Mouse (Mus musculus): ENCODE results near the gene Lpcat2b. TPM values are rescaled to one million over a fixed set of nuclear protein-coding genes. Genes with fewer than 3 reads are reported as not detected.
A peak's percentile ranks its signal among the peaks of the same experiment; 100 is the strongest.

Lpcat2b gene
- polyA plus RNA-seq, 1 experiment from 2014 or later: not detected

GRCm38 (mm10) chr5:107448784-107449183 is 17.4 kb downstream of the Lpcat2b start:
- ATAC-seq (ENCODE audit: insufficient number of reproducible peaks, low FRiP score): no peak
- Histone ChIP-seq H3K27me3 (replicated peaks) (no peaks in the 10 kb centered on the region), H3K27ac (ENCODE audit: poor library complexity, severe bottlenecking) (no peak overlapping the region), H3K9ac (no peak overlapping the region), H3K4me1 (replicated peaks) (no peaks in the 10 kb centered on the region), H3K9me3 (replicated peaks) (no peaks in the 10 kb centered on the region), H3K4me3 (no peak overlapping the region), H3K36me3 (peaks cover 11% of the 10 kb centered on the region), H3K4me2 (no peak overlapping the region)
- 84% methylated on average over 4 of the region's 4 CpGs for WGBS

- Histone ChIP-seq H3K27me3 (replicated peaks) (no peaks in the 10 kb centered on the region), H3K9me3 (replicated peaks) (no peaks in the 10 kb centered on the region), H3K27ac (ENCODE audit: poor library complexity, severe bottlenecking) (no peak overlapping the region), H3K4me2 (no peak overlapping the region), H3K36me3 (peaks cover 11% of the 10 kb centered on the region), H3K9ac (no peak overlapping the region), H3K4me3 (no peak overlapping the region), H3K4me1 (replicated peaks) (no peaks in the 10 kb centered on the region)
- no peak for ATAC-seq (ENCODE audit: insufficient number of reproducible peaks, low FRiP score)
- 84% methylated on average over 5 of the region's 5 CpGs for WGBS
Measured at GRCm38 (mm10) chr5:107449620-107450019, 18.3 kb downstream of the Lpcat2b start.

GRCm38 (mm10) chr5:107450299-107450698 is 18.9 kb downstream of the Lpcat2b start:
- H3K36me3 ChIP-seq: peaks cover 11% of the 10 kb centered on the region
- no peaks in the 10 kb centered on the region for H3K9me3 ChIP-seq (replicated peaks)
- no peak overlapping the region for H3K4me3 ChIP-seq
- ATAC-seq (ENCODE audit: insufficient number of reproducible peaks, low FRiP score): no peak
- no peaks in the 10 kb centered on the region for H3K27me3 ChIP-seq (replicated peaks)
- H3K9ac ChIP-seq: no peak overlapping the region
- no peak overlapping the region for H3K4me2 ChIP-seq
- 87% methylated on average over 5 of the region's 5 CpGs for WGBS
- H3K4me1 ChIP-seq (replicated peaks): no peaks in the 10 kb centered on the region
- no peak overlapping the region for H3K27ac ChIP-seq (ENCODE audit: poor library complexity, severe bottlenecking)

- Histone ChIP-seq H3K36me3 (no peaks in the 10 kb centered on the region), H3K9ac (no peak overlapping the region), H3K27ac (ENCODE audit: poor library complexity, severe bottlenecking) (no peak overlapping the region), H3K9me3 (replicated peaks) (no peaks in the 10 kb centered on the region), H3K27me3 (replicated peaks) (no peaks in the 10 kb centered on the region), H3K4me1 (replicated peaks) (peaks cover 11% of the 10 kb centered on the region), H3K4me2 (no peak overlapping the region), H3K4me3 (no peak overlapping the region)
- ATAC-seq (ENCODE audit: insufficient number of reproducible peaks, low FRiP score): no peak
- WGBS: 79% methylated on average over 4 of the region's 4 CpGs
Measured at GRCm38 (mm10) chr5:107462147-107463076, 31.1 kb downstream of the Lpcat2b start.

GRCm38 (mm10) chr5:107466501-107466900 is 35.2 kb downstream of the Lpcat2b start:
- Histone ChIP-seq H3K27ac (ENCODE audit: poor library complexity, severe bottlenecking) (peak overlapping the region; percentile 68), H3K4me3 (no peak overlapping the region), H3K9me3 (replicated peaks) (no peaks in the 10 kb centered on the region), H3K27me3 (replicated peaks) (no peaks in the 10 kb centered on the region), H3K9ac (no peak overlapping the region), H3K36me3 (no peaks in the 10 kb centered on the region), H3K4me2 (peak overlapping the region; percentile 38; the same call in 1 of the 2 replicates), H3K4me1 (replicated peaks) (peaks cover 16% of the 10 kb centered on the region)
- 21% methylated on average over 5 of the region's 5 CpGs for WGBS
- no peak for ATAC-seq (ENCODE audit: insufficient number of reproducible peaks, low FRiP score)

- H3K9me3 ChIP-seq (replicated peaks): no peaks in the 10 kb centered on the region
- H3K36me3 ChIP-seq: no peaks in the 10 kb centered on the region
- peaks cover 16% of the 10 kb centered on the region for H3K4me1 ChIP-seq (replicated peaks)
- 54% methylated on average over 4 of the region's 4 CpGs for WGBS
- H3K27me3 ChIP-seq (replicated peaks): no peaks in the 10 kb centered on the region
- ATAC-seq (ENCODE audit: insufficient number of reproducible peaks, low FRiP score): no peak
- H3K4me2 ChIP-seq: peak overlapping the region; percentile 38
- H3K9ac ChIP-seq: 0 out of 2 replicates have a peak overlapping the region, but pooled peaks have one; percentile 7
- peak overlapping the region; percentile 68 for H3K27ac ChIP-seq (ENCODE audit: poor library complexity, severe bottlenecking)
- no peak overlapping the region for H3K4me3 ChIP-seq
Measured at GRCm38 (mm10) chr5:107467098-107467497, 35.7 kb downstream of the Lpcat2b start.

- H3K36me3 ChIP-seq: peaks cover 10% of the 10 kb centered on the region
- H3K27me3 ChIP-seq (replicated peaks): no peaks in the 10 kb centered on the region
- H3K4me3 ChIP-seq: no peak overlapping the region
- 33% methylated on average over 10 of the region's 10 CpGs for WGBS
- no peak overlapping the region for H3K4me2 ChIP-seq
- H3K27ac ChIP-seq (ENCODE audit: poor library complexity, severe bottlenecking): peak overlapping the region; percentile 50
- H3K4me1 ChIP-seq (replicated peaks): peaks cover 16% of the 10 kb centered on the region
- 0 out of 2 replicates have a peak, but pooled peaks cover 5% of the 10 kb centered on the region for H3K9me3 ChIP-seq (replicated peaks)
- no peak overlapping the region for H3K9ac ChIP-seq
- ATAC-seq (ENCODE audit: insufficient number of reproducible peaks, low FRiP score): peak; percentile 89
Measured at GRCm38 (mm10) chr5:107470600-107471329, 39.4 kb downstream of the Lpcat2b start.

- H3K36me3 ChIP-seq: peaks cover 5% of the 10 kb centered on the region
- H3K4me1 ChIP-seq (replicated peaks): no peaks in the 10 kb centered on the region
- WGBS: 80% methylated on average over 2 of the region's 2 CpGs
- 0 out of 2 replicates have a peak, but pooled peaks cover 4% of the 10 kb centered on the region for H3K9me3 ChIP-seq (replicated peaks)
- no peak overlapping the region for H3K4me3 ChIP-seq
- H3K27ac ChIP-seq (ENCODE audit: poor library complexity, severe bottlenecking): no peak overlapping the region
- H3K4me2 ChIP-seq: no peak overlapping the region
- no peaks in the 10 kb centered on the region for H3K27me3 ChIP-seq (replicated peaks)
- ATAC-seq (ENCODE audit: insufficient number of reproducible peaks, low FRiP score): no peak
- no peak overlapping the region for H3K9ac ChIP-seq
Measured at GRCm38 (mm10) chr5:107480194-107480593, 48.8 kb downstream of the Lpcat2b start.

Other genes with a start within 250 kb of the Lpcat2b start
- 38.1 and 38.2 TPM in 2 replicates for gene Tgfbr3, start 141.9 kb upstream of the Lpcat2b start, polyA plus RNA-seq (2016; fragmentation: Nextera tagmentation; extraction: Ambion mirVana)
- 0.31 and 0.45 TPM in 2 replicates for gene Brdt, start 100.4 kb upstream of the Lpcat2b start, polyA plus RNA-seq (2016; fragmentation: Nextera tagmentation; extraction: Ambion mirVana)
- gene Ephx4, start 28.8 kb upstream of the Lpcat2b start, polyA plus RNA-seq (2016; fragmentation: Nextera tagmentation; extraction: Ambion mirVana): 0.44 and 0.88 TPM in 2 replicates
- gene Btbd8, start 6.4 kb downstream of the Lpcat2b start, polyA plus RNA-seq (2016; fragmentation: Nextera tagmentation; extraction: Ambion mirVana): 4.4 and 5.2 TPM in 2 replicates
- 0.13 and 0.21 TPM in 2 replicates for gene Gm42669, start 76.1 kb downstream of the Lpcat2b start, polyA plus RNA-seq (2016; fragmentation: Nextera tagmentation; extraction: Ambion mirVana)
- 0.10 and 0.26 TPM in 2 replicates for gene 1700028K03Rik, start 103.2 kb downstream of the Lpcat2b start, polyA plus RNA-seq (2016; fragmentation: Nextera tagmentation; extraction: Ambion mirVana)
- 11.7 and 13.7 TPM in 2 replicates for gene Rpap2, start 165.8 kb downstream of the Lpcat2b start, polyA plus RNA-seq (2016; fragmentation: Nextera tagmentation; extraction: Ambion mirVana)
- gene Glmn, start 166.3 kb downstream of the Lpcat2b start, polyA plus RNA-seq (2016; fragmentation: Nextera tagmentation; extraction: Ambion mirVana): 26.4 and 27.1 TPM in 2 replicates

Measured in heart, embryonic 12.5 days (tissue).